In genomic region chr8:46543191-46543590, GRCm38 (mm10) we compare ENCODE assay signal across 15 mouse cellular contexts. TPM values are rescaled to one million over a fixed set of nuclear protein-coding genes. Genes with fewer than 3 reads are reported as not detected.
DNase-seq lines count a peak whose midpoint lies in the region; ATAC-seq lines count a peak whose summit lies in the region.
"Had no signal": no experiment of that assay in that cellular context is flagged by ENCODE, and none has a peak within 500 bp of the region (broad histone marks: within the 10 kb centered on the region; RNA-seq: fewer than 3 reads in every experiment).

No protein-coding gene starts in this region.

- H3K4me2 ChIP-seq in lung, embryonic 15.5 days = no peak overlapping the region
- no peak overlapping the region for H3K4me2 ChIP-seq in kidney, embryonic 14.5 days (replicated peaks; ENCODE audit: low read depth, low read length)
- H3K4me2 ChIP-seq: heart, embryonic 15.5 days had no signal

- H3K4me1 ChIP-seq in lung, embryonic 15.5 days = peaks cover 30% of the 10 kb centered on the region
- H3K4me1 ChIP-seq in kidney, embryonic 14.5 days (ENCODE audit: control insufficient read depth, insufficient read depth, low read length) = no peaks in the 10 kb centered on the region

- no peaks in the 10 kb centered on the region for H3K9me3 ChIP-seq in lung, embryonic 15.5 days
- H3K9me3 ChIP-seq in kidney, embryonic 14.5 days (ENCODE audit: control insufficient read depth, low read length) = no peaks in the 10 kb centered on the region
- H3K9me3 ChIP-seq: heart, embryonic 15.5 days; midbrain, embryonic 10.5 days had no signal

- no peak overlapping the region for H3K9ac ChIP-seq in lung, embryonic 15.5 days
- no peak overlapping the region for H3K9ac ChIP-seq in kidney, embryonic 14.5 days (ENCODE audit: low read depth, low read length)
- H3K9ac ChIP-seq: heart, embryonic 15.5 days; liver, embryonic 14.5 days had no signal

- DNase-seq in gastrocnemius, adult 18-20 months (ENCODE audit: low spot score) = peak; percentile 48
- DNase-seq in gastrocnemius, postnatal 14 days = no peak
- no peak for DNase-seq in lung, postnatal 25 days (ENCODE audit: low spot score)
- peak; percentile 59 for DNase-seq in skeletal muscle tissue, adult 2 months (ENCODE audit: low read depth, low spot score)
- no peak for DNase-seq in spleen, postnatal 4 days (ENCODE audit: low spot score in 2 of 2)
- DNase-seq in cerebellum, postnatal 10 days = no peak
- DNase-seq: cerebellum, adult 11 months; right cerebral cortex, postnatal 25 days had no signal

- ATAC-seq in lung, embryonic 15.5 days (ENCODE audit: borderline replicate concordance, extremely low read depth, low FRiP score, low TSS enrichment) = 0 out of 2 replicates have a peak, but pooled peaks have one; percentile 16
- ATAC-seq in kidney, embryonic 14.5 days (ENCODE audit: low FRiP score, low TSS enrichment) = no peak

- intact Hi-C loops in gastrocnemius, postnatal 14 days (cut with DNase I; ENCODE audit: low total_unique reads) = loop anchor here (10.0 kb wide), 2 partner anchors 68 to 358 kb away; partner anchors contain the start of gene Acsl1

- no peaks in the 10 kb centered on the region for H3K36me3 ChIP-seq in lung, embryonic 15.5 days
- H3K36me3 ChIP-seq in kidney, embryonic 14.5 days (ENCODE audit: control insufficient read depth, insufficient read depth, low read length) = no peaks in the 10 kb centered on the region
- H3K36me3 ChIP-seq: heart, embryonic 15.5 days; midbrain, embryonic 10.5 days had no signal

- H3K27me3 ChIP-seq in lung, embryonic 15.5 days = no peaks in the 10 kb centered on the region
- H3K27me3 ChIP-seq in kidney, embryonic 14.5 days (ENCODE audit: control insufficient read depth, insufficient read depth, low read length) = no peaks in the 10 kb centered on the region
- H3K27me3 ChIP-seq: heart, embryonic 15.5 days had no signal

- H3K27ac ChIP-seq in lung, embryonic 15.5 days = no peak overlapping the region
- no peak overlapping the region for H3K27ac ChIP-seq in kidney, embryonic 14.5 days (ENCODE audit: low read depth, low read length)
- H3K27ac ChIP-seq: heart, embryonic 15.5 days; liver, embryonic 14.5 days; midbrain, embryonic 10.5 days had no signal

- H3K4me3 ChIP-seq in lung, embryonic 15.5 days = no peak overlapping the region
- no peak overlapping the region for H3K4me3 ChIP-seq in kidney, embryonic 14.5 days (ENCODE audit: low read length)
- H3K4me3 ChIP-seq: erythroblast, embryonic 14.5 days; heart, embryonic 15.5 days; midbrain, embryonic 10.5 days; myocyte had no signal

- WGBS in lung, embryonic 15.5 days = 62% methylated on average over 7 of the region's 7 CpGs
- WGBS in kidney, embryonic 14.5 days = 85% methylated on average over 7 of the region's 7 CpGs

RNA-seq across cellular contexts. Expression of gene Cenpu, which starts 8.6 kb away (rescaled TPM):
- total RNA-seq in gastrocnemius, adult 18-20 months (2021) = not detected
- total RNA-seq in gastrocnemius, postnatal 14 days (2021) = 1 to 10 TPM in 1 of 2 experiments, under 1 TPM in 1; 0.55 to 1.1 TPM
- 19.2 TPM in 2 replicates for polyA plus RNA-seq in lung, embryonic 15.5 days (2015; fragmentation: Nextera tagmentation; extraction: Ambion mirVana)
- 19.4 and 24.5 TPM in 2 replicates for polyA plus RNA-seq in kidney, embryonic 14.5 days (2014; fragmentation: Nextera tagmentation; extraction: Ambion mirVana)

Comparison
In these comparisons a context has a peak if more than half of its experiments do, and no peak if none do; other contexts are left out.
1. DNase-seq: peak in gastrocnemius, adult 18-20 months (single experiment) and skeletal muscle tissue, adult 2 months (single experiment); none in gastrocnemius, postnatal 14 days (single experiment), lung, postnatal 25 days (single experiment), spleen, postnatal 4 days (0 of 2) and cerebellum, postnatal 10 days (0 of 2).